Mouse (Mus musculus): ENCODE results near the gene Ddx47. TPM values are rescaled to one million over a fixed set of nuclear protein-coding genes. Genes with fewer than 3 reads are reported as not detected.

Ddx47 gene
- total and polyA plus RNA-seq, 2 experiments from 2014 or later, result 35.8 to 51.4 TPM

DNA sequence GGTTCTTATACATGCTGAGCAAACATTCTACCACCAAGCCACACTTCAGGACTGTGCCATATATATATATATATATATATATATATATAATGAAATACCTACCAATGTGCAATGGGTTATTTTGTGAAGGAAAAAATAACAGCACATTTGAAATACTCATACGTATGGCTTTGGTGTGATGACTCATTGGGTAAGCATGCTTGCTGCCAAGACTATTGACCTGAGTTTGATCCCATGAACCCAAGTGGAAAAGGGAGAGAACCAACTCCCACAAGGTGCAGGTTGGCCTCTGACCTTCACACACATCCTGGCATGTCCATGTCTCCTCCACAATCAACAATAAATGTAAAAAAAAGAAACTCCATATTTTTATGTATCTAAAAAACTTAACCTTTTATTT lies 43.1 kb upstream of the Ddx47 start:
- Histone ChIP-seq H3K27me3 (ENCODE audit: control insufficient read depth, insufficient read depth, low read length) (no peaks in the 10 kb centered on the region), H3K4me3 (ENCODE audit: low read depth, low read length) (no peak overlapping the region), H3K27ac (ENCODE audit: low read depth) (no peak overlapping the region), H3K4me2 (ENCODE audit: low read depth, low read length) (no peak overlapping the region), H3K4me1 (ENCODE audit: control insufficient read depth, insufficient read depth) (no peaks in the 10 kb centered on the region), H3K36me3 (replicated peaks; ENCODE audit: control insufficient read depth, insufficient read depth, low read length) (no peaks in the 10 kb centered on the region), H3K9ac (replicated peaks; ENCODE audit: low read depth, low read length) (no peak overlapping the region), H3K9me3 (replicated peaks; ENCODE audit: control insufficient read depth, low read length) (no peaks in the 10 kb centered on the region)
- DNase-seq (ENCODE audit: low spot score) (no peak), ATAC-seq (ENCODE audit: insufficient read depth, low read depth) (no peak)
- 30% methylated on average over 1 of the region's 1 CpGs for WGBS
- TF ChIP-seq CTCF (IDR thresholded peaks at IDR 0.05; ENCODE audit: low read depth) (no peak), EP300 (IDR thresholded peaks at IDR 0.05; ENCODE audit: low read depth) (no peak)

DNA sequence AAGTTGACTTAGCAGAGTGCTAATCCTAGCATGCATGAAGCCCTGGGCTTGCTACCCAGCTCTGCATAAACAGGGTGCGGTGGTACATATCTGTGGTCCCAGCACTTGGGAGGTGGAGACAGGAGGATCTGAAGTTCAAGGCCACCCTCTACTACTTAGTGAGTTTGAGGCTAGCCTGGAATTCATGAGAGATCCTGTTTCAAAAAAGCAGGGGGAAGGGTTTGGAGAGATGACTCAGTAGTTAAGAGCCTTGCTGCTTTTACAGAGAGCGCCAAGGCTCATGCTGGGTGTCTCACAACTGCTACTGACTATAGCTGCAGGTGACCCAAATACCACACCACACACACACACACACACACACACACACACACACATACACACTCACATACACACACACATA lies 41.9 kb upstream of the Ddx47 start:
- H3K27ac ChIP-seq (ENCODE audit: low read depth), result no peak overlapping the region
- no peaks in the 10 kb centered on the region for H3K4me1 ChIP-seq (ENCODE audit: control insufficient read depth, insufficient read depth)
- H3K27me3 ChIP-seq (ENCODE audit: control insufficient read depth, insufficient read depth, low read length), result no peaks in the 10 kb centered on the region
- ATAC-seq (ENCODE audit: insufficient read depth, low read depth) (no peak), DNase-seq (ENCODE audit: low spot score) (no peak)
- H3K9ac ChIP-seq (replicated peaks; ENCODE audit: low read depth, low read length), result no peak overlapping the region
- no peak overlapping the region for H3K4me3 ChIP-seq (ENCODE audit: low read depth, low read length)
- no peak for TF ChIP-seq EP300 (IDR thresholded peaks at IDR 0.05; ENCODE audit: low read depth)
- TF ChIP-seq CTCF (IDR thresholded peaks at IDR 0.05; ENCODE audit: low read depth), result no peak
- no peaks in the 10 kb centered on the region for H3K36me3 ChIP-seq (replicated peaks; ENCODE audit: control insufficient read depth, insufficient read depth, low read length)
- no peak overlapping the region for H3K4me2 ChIP-seq (ENCODE audit: low read depth, low read length)
- 90% methylated on average over 2 of the region's 2 CpGs for WGBS
- H3K9me3 ChIP-seq (replicated peaks; ENCODE audit: control insufficient read depth, low read length), result no peaks in the 10 kb centered on the region

DNA sequence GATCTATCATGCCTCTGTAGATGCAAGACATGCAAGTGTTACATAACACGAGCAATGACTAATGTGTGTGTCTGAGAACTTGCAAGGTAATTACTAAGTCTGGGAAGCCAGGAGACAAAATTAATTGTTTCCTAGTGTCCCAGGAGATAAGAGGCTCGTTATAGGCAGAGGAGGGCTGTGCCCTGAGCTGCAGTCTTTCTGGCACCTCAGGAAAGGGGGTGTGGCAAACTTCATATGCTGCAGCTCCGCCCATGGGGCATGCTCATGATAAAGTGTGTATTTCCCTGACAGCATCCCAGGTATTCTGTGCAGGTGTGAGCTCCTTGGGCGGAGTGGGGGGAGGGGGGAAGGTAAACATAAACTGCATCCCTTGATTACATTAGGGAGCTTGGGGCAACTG lies 39.3 kb upstream of the Ddx47 start:
- Histone ChIP-seq H3K4me2 (ENCODE audit: low read depth, low read length) (no peak overlapping the region), H3K36me3 (replicated peaks; ENCODE audit: control insufficient read depth, insufficient read depth, low read length) (no peaks in the 10 kb centered on the region), H3K27ac (ENCODE audit: low read depth) (no peak overlapping the region), H3K9me3 (replicated peaks; ENCODE audit: control insufficient read depth, low read length) (no peaks in the 10 kb centered on the region), H3K27me3 (ENCODE audit: control insufficient read depth, insufficient read depth, low read length) (no peaks in the 10 kb centered on the region), H3K4me1 (ENCODE audit: control insufficient read depth, insufficient read depth) (peaks cover 5% of the 10 kb centered on the region; the same call in 1 of the 2 replicates), H3K9ac (replicated peaks; ENCODE audit: low read depth, low read length) (no peak overlapping the region), H3K4me3 (ENCODE audit: low read depth, low read length) (no peak overlapping the region)
- ATAC-seq (ENCODE audit: insufficient read depth, low read depth), result no peak
- no peak for DNase-seq (ENCODE audit: low spot score)
- TF ChIP-seq CTCF (IDR thresholded peaks at IDR 0.05; ENCODE audit: low read depth) (no peak), EP300 (IDR thresholded peaks at IDR 0.05; ENCODE audit: low read depth) (no peak)
- WGBS, result 45% methylated on average over 4 of the region's 4 CpGs

DNA sequence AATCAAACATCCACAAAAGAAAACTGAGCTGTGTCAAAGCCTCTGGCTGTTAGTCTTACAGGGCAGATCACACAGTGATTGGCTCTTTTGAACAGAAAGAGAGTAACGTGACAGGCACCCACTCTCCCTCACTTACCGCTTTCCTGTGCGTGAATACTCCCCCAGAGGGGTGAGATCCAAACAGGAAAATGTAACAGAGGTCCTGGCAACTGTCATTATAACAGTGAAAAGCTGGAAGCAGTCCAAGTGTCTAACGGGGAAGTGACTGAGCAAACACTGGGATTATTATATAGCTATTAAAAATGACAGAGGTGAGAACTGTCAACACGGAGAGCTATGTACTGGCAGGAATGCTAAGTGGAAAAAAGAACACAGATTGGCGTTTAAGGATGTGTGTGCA lies 34.8 kb upstream of the Ddx47 start:
- ATAC-seq (ENCODE audit: insufficient read depth, low read depth), result peak; percentile 47; the same call in 1 of the 2 replicates
- WGBS, result 8% methylated on average over 6 of the region's 6 CpGs

DNA sequence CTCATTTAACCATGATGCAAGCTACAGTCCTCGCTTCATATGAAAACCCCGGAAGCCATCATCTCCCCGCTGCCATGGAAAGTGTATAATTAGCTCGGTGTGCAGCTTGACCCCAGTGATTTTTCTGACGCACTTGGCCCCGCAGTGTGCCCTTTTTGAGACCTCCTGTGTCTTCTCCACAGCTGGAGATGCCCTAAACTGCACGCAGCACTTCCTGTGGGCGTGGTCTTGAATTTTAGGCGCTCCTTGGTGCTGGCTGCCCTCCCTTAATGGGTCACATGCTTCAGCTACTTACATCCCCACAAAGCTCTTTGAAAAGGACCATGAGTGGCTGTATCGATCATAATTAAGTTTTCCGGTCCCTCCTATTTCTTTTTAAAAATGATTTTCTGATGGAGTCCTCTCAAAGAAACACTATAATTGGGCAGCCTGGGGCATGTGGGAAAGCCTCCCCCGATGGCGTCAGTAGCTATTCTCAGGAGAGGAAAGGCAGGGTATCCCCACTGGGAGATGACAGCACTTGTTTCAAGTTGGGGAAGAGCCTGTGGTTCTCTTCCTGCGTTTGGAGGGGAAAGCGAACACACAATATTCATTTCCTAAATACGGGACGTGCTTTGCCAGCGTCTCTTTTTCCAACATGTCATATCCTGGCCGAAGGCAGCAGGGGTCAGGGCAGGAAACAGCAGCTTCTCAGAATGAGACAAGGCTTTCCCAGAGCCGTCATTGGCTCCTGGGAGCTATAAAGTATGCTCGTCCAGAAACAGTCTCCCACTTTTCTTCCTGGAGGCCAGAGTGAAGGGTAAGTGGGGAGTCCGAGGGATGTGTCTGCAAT lies 30.0 kb upstream of the Ddx47 start, which contains the start of gene Apold1:
Apold1 (plus strand) TSS at position 488 of the 832 bp plus-strand sequence.
- H3K27ac ChIP-seq (ENCODE audit: low read depth), result peak within 1 kb of the TSS; percentile 85
- no peaks in the 10 kb centered on the region for H3K9me3 ChIP-seq (replicated peaks; ENCODE audit: control insufficient read depth, low read length)
- no peaks in the 10 kb centered on the region for H3K36me3 ChIP-seq (replicated peaks; ENCODE audit: control insufficient read depth, insufficient read depth, low read length)
- H3K9ac ChIP-seq (replicated peaks; ENCODE audit: low read depth, low read length), result peak within 1 kb of the TSS; percentile 53
- peaks cover 9% of the 10 kb centered on the region; the same call in 1 of the 2 replicates for H3K4me1 ChIP-seq (ENCODE audit: control insufficient read depth, insufficient read depth)
- ATAC-seq (ENCODE audit: insufficient read depth, low read depth), result peak; percentile 70
- no peaks in the 10 kb centered on the region for H3K27me3 ChIP-seq (ENCODE audit: control insufficient read depth, insufficient read depth, low read length)
- H3K4me2 ChIP-seq (ENCODE audit: low read depth, low read length), result peak within 1 kb of the TSS; percentile 85
- 42% methylated on average over 22 of the region's 22 CpGs for WGBS
- TF ChIP-seq EP300 (IDR thresholded peaks at IDR 0.05; ENCODE audit: low read depth) (peak; percentile 92), CTCF (IDR thresholded peaks at IDR 0.05; ENCODE audit: low read depth) (no peak)
- DNase-seq (ENCODE audit: low spot score), result peak; percentile 75
- H3K4me3 ChIP-seq (ENCODE audit: low read depth, low read length), result peak within 1 kb of the TSS; percentile 69

More for the DNA sequence above, 34.8 kb upstream of the Ddx47 start:
- Histone ChIP-seq H3K4me2 (ENCODE audit: low read depth, low read length) (no peak overlapping the region), H3K4me3 (ENCODE audit: low read depth, low read length) (no peak overlapping the region), H3K9ac (replicated peaks; ENCODE audit: low read depth, low read length) (no peak overlapping the region), H3K9me3 (replicated peaks; ENCODE audit: control insufficient read depth, low read length) (no peaks in the 10 kb centered on the region), H3K36me3 (replicated peaks; ENCODE audit: control insufficient read depth, insufficient read depth, low read length) (no peaks in the 10 kb centered on the region), H3K27ac (ENCODE audit: low read depth) (peak overlapping the region; percentile 16; the same call in 1 of the 2 replicates), H3K27me3 (ENCODE audit: control insufficient read depth, insufficient read depth, low read length) (no peaks in the 10 kb centered on the region), H3K4me1 (ENCODE audit: control insufficient read depth, insufficient read depth) (peaks cover 5% of the 10 kb centered on the region; the same call in 1 of the 2 replicates)
- TF ChIP-seq EP300 (IDR thresholded peaks at IDR 0.05; ENCODE audit: low read depth) (peak; percentile 78), CTCF (IDR thresholded peaks at IDR 0.05; ENCODE audit: low read depth) (no peak)
- DNase-seq (ENCODE audit: low spot score), result peak; percentile 30
